Mouse (Mus musculus) small intestine, adult 2 months (tissue): ENCODE results near the gene Zbed3.

ENCODE experiments used
- CTCF ChIP-seq: fragments of 200-500 bp; IDR thresholded peaks from 2 replicates; pipeline ENCODE4 v1.5.1; 2012; ENCODE audit warnings: low read depth, mild to moderate bottlenecking, control low read depth, inconsistent platforms, low read length, moderate library complexity, mixed read lengths; ENCODE audit not compliant: insufficient replicate concordance, insufficient read length; ENCODE audit errors: extremely low read depth
- POLR2A ChIP-seq: fragments of 200-500 bp; IDR thresholded peaks from 2 replicates; pipeline ENCODE4 v1.6.1; 2012; ENCODE audit warnings: low read depth, mild to moderate bottlenecking, control low read depth, inconsistent platforms, low read length, moderate library complexity

- TF ChIP-seq CTCF (no peak), POLR2A (no peak)
Observed at GRCm38 (mm10) chr13:95378696-95379095, 55.3 kb downstream of the Zbed3 start.
